Mouse (Mus musculus) CH12.LX (cell line): ENCODE results near the gene Ralb. TPM values are rescaled to one million over a fixed set of nuclear protein-coding genes. Genes with fewer than 3 reads are reported as not detected.

ENCODE experiments used
- DNase-seq: peaks from one replicate; pipeline ENCODE4 v3.0.0-alpha.2; 2013; ENCODE audit errors: extremely low read depth
- H3K27ac ChIP-seq: 2 replicates; pipeline ENCODE4 v1.5.1; 2012; ENCODE audit warnings: low read depth, mild to moderate bottlenecking, control low read depth, moderate library complexity; ENCODE audit not compliant: insufficient read depth
- H3K27me3 ChIP-seq: replicated peaks from 2 replicates; pipeline ENCODE3; 2012; ENCODE audit warnings: inconsistent platforms
- H3K36me3 ChIP-seq, 2 experiments: replicated peaks in 1 of 2; 2 replicates each; pipeline versions ENCODE3 to v1.6.1; 2012; ENCODE audit warnings: inconsistent platforms in 1 of 2, low read length in 1 of 2, mild to moderate bottlenecking in 1 of 2, mixed read lengths in 1 of 2, moderate library complexity in 1 of 2; ENCODE audit not compliant: control insufficient read depth in 1 of 2, insufficient read depth in 1 of 2
- H3K4me1 ChIP-seq, 2 experiments: 2 replicates each; pipeline ENCODE4 v1.6.1; 2012; ENCODE audit warnings: inconsistent platforms in 1 of 2, moderate library complexity in 1 of 2; ENCODE audit not compliant: insufficient read depth in 2 of 2, control insufficient read depth in 1 of 2
- H3K4me2 ChIP-seq: 2 replicates; pipeline ENCODE4 v1.6.1; 2012; ENCODE audit warnings: low read depth, mild to moderate bottlenecking, control low read depth; ENCODE audit not compliant: poor library complexity, insufficient read depth, severe bottlenecking
- H3K4me3 ChIP-seq, 3 experiments: fragments of 150-350 bp in 1 of 3; sonication (generic) in 1 of 3; replicated peaks in 1 of 3; 2 replicates each; pipeline versions ENCODE3 to v1.5.1; 2011 to 2012; ENCODE audit warnings: low read depth in 2 of 3, low read length in 2 of 3, mild to moderate bottlenecking in 2 of 3, moderate library complexity in 2 of 3, control low read depth in 1 of 3, improper control_type of control experiment in 1 of 3, inconsistent platforms in 1 of 3, mixed read lengths in 1 of 3; ENCODE audit not compliant: poor library complexity in 1 of 3
- H3K79me2 ChIP-seq: replicated peaks from 2 replicates; pipeline ENCODE4 v1.6.1; 2012; ENCODE audit warnings: mild to moderate bottlenecking, moderate library complexity; ENCODE audit not compliant: control insufficient read depth, poor library complexity, insufficient read depth, severe bottlenecking; ENCODE audit errors: extremely low read depth
- H3K9ac ChIP-seq: 2 replicates; pipeline ENCODE4 v1.6.1; 2012; ENCODE audit warnings: low read depth, mild to moderate bottlenecking, control low read depth, moderate library complexity; ENCODE audit not compliant: insufficient read depth
- H3K9me3 ChIP-seq: replicated peaks from 2 replicates; pipeline ENCODE3; 2012; ENCODE audit warnings: low read length, inconsistent platforms, mixed read lengths
- CTCF ChIP-seq, 2 experiments: IDR thresholded peaks in 1 of 2; conservative IDR thresholded peaks in 1 of 2; 2 replicates each; pipeline ENCODE4 v1.5.1; 2011 to 2012; ENCODE audit warnings: low read depth in 2 of 2, low read length in 2 of 2, improper control_type of control experiment in 1 of 2, inconsistent platforms in 1 of 2, mild to moderate bottlenecking in 1 of 2, moderate library complexity in 1 of 2
- E2F4 ChIP-seq: IDR thresholded peaks from 2 replicates; pipeline ENCODE4 v1.6.1; 2011; ENCODE audit warnings: low read depth, low read length, improper control_type of control experiment; ENCODE audit not compliant: insufficient replicate concordance
- IRF4 ChIP-seq: IDR thresholded peaks from 2 replicates; pipeline ENCODE4 v1.6.1; 2014; ENCODE audit warnings: low read depth, mild to moderate bottlenecking, inconsistent platforms, low read length, improper control_type of control experiment
- JUND ChIP-seq: conservative IDR thresholded peaks from 2 replicates; pipeline ENCODE4 v1.6.1; 2011; ENCODE audit warnings: low read depth, low read length, improper control_type of control experiment
- MAFK ChIP-seq: IDR thresholded peaks from 2 replicates; pipeline ENCODE4 v1.6.1; 2011; ENCODE audit warnings: low read length, improper control_type of control experiment; ENCODE audit not compliant: insufficient replicate concordance
- MAX ChIP-seq: IDR thresholded peaks from 2 replicates; pipeline ENCODE4 v1.6.1; 2011; ENCODE audit warnings: low read length, improper control_type of control experiment
- MAZ ChIP-seq: IDR thresholded peaks from 2 replicates; pipeline ENCODE4 v1.6.1; 2012; ENCODE audit warnings: low read depth, mild to moderate bottlenecking, inconsistent platforms, low read length, improper control_type of control experiment, moderate library complexity
- MEF2A ChIP-seq: IDR thresholded peaks from 2 replicates; pipeline ENCODE4 v1.6.1; 2014; ENCODE audit warnings: low read depth, mild to moderate bottlenecking, inconsistent platforms, low read length, improper control_type of control experiment, borderline replicate concordance
- MXI1 ChIP-seq: IDR thresholded peaks from 2 replicates; pipeline ENCODE4 v1.6.1; 2011; ENCODE audit warnings: mild to moderate bottlenecking, low read depth, low read length, improper control_type of control experiment
- MYC ChIP-seq: IDR thresholded peaks from 2 replicates; pipeline ENCODE4 v1.6.1; 2011; ENCODE audit warnings: low read depth, mild to moderate bottlenecking, improper control_type of control experiment, low read length
- NELFE ChIP-seq: IDR thresholded peaks from 2 replicates; pipeline ENCODE4 v1.6.1; 2011; ENCODE audit warnings: low read depth, low read length, improper control_type of control experiment
- NRF1 ChIP-seq: IDR thresholded peaks from 2 replicates; pipeline ENCODE4 v1.6.1; 2014; ENCODE audit warnings: low read depth, mild to moderate bottlenecking, inconsistent platforms, low read length, improper control_type of control experiment, moderate library complexity
- PAX5 ChIP-seq: IDR thresholded peaks from 2 replicates; pipeline ENCODE4 v1.6.1; 2012; ENCODE audit warnings: low read length, inconsistent platforms, mixed read lengths
- POLR2AphosphoS2 ChIP-seq: IDR thresholded peaks from 2 replicates; pipeline ENCODE4 v1.6.1; 2011; ENCODE audit warnings: low read depth, low read length, improper control_type of control experiment
- RCOR1 ChIP-seq: conservative IDR thresholded peaks from 2 replicates; pipeline ENCODE4 v1.6.1; 2012; ENCODE audit warnings: low read depth, mild to moderate bottlenecking, inconsistent platforms, low read length, improper control_type of control experiment
- SMC3 ChIP-seq: IDR thresholded peaks from 2 replicates; pipeline ENCODE4 v1.6.1; 2011; ENCODE audit warnings: low read depth, low read length, improper control_type of control experiment
- TBP ChIP-seq: conservative IDR thresholded peaks from 2 replicates; pipeline ENCODE4 v1.6.1; 2011; ENCODE audit warnings: low read depth, low read length, improper control_type of control experiment
- UBTF ChIP-seq: IDR thresholded peaks from 2 replicates; pipeline ENCODE4 v1.6.1; 2012; ENCODE audit warnings: low read depth, mild to moderate bottlenecking, inconsistent platforms, low read length, improper control_type of control experiment, moderate library complexity
- USF2 ChIP-seq: conservative IDR thresholded peaks from 2 replicates; pipeline ENCODE4 v1.6.1; 2011; ENCODE audit warnings: low read depth, low read length, improper control_type of control experiment
- ZC3H11A ChIP-seq: IDR thresholded peaks from 2 replicates; pipeline ENCODE4 v1.6.1; 2012; ENCODE audit warnings: low read depth, mild to moderate bottlenecking, inconsistent platforms, low read length, improper control_type of control experiment
- ZMIZ1 ChIP-seq: IDR thresholded peaks from 2 replicates; pipeline ENCODE4 v1.6.1; 2012; ENCODE audit warnings: low read depth, mild to moderate bottlenecking, inconsistent platforms, low read length, improper control_type of control experiment
- dilution Hi-C: fragments of 300-500 bp; cut with MboI; formaldehyde crosslinking; loops from 2 replicates; pipeline ENCODE4 v1.14.3; 2020; ENCODE audit warnings: low sequenced_read_pairs; ENCODE audit not compliant: extremely low pct_unique_long_range_greater_than_20kb, extremely low pct_ligation_motif_present
- in situ Hi-C: fragments of 300-500 bp; cut with MboI; formaldehyde crosslinking; loops from 3 replicates; pipeline ENCODE4 v1.14.3; 2019; ENCODE audit warnings: low sequenced_read_pairs, low pct_ligation_motif_present, low pct_unique_long_range_greater_than_20kb, mixed read lengths
- polyA plus RNA-seq: library from polyadenylated mRNA; unstranded; fragments of >175 nt; gene quantifications from 2 replicates; pipeline ENCODE4 v1.2.1, GENCODE M21; 2012; ENCODE audit warnings: low read depth; ENCODE audit not compliant: insufficient read length
- total RNA-seq, 2 experiments: library from RNA; depleted of rRNA; stranded (reverse); fragments of 300-350 nt in 1 of 2; fragments of >200 nt in 1 of 2; gene quantifications; 2 replicates each; pipeline ENCODE4 v1.2.3; 2012 to 2014

The Ralb gene
- total and polyA plus RNA-seq, 3 experiments = 18.2 to 28.7 (median 22.9) TPM

- Histone ChIP-seq H3K9ac (no peak overlapping the region), H3K9me3 (peaks cover 4% of the 10 kb centered on the region), H3K4me1 (peaks cover 6 to 22% of the 10 kb centered on the region in 2 experiments; a peak in 3 of 4 replicates), H3K27ac (no peak overlapping the region), H3K79me2 (no peaks in the 10 kb centered on the region), H3K27me3 (peaks cover 28% of the 10 kb centered on the region), H3K36me3 (peaks cover 0 to 4% of the 10 kb centered on the region in 2 experiments), H3K4me2 (no peak overlapping the region), H3K4me3 (no peak overlapping the region)
- dilution Hi-C loops = no loop called here
- no peak for DNase-seq
- TF ChIP-seq SMC3 = no peak
- TF ChIP-seq USF2 = no peak
- no peak for TF ChIP-seq JUND
- no peak for TF ChIP-seq NELFE
- TF ChIP-seq CTCF (conservative IDR thresholded peaks at IDR 0.05 in 1 of 2, IDR thresholded peaks at IDR 0.05 in 1 of 2; ENCODE audit: low read depth in 2 of 2, low read length in 2 of 2) = no peak
- in situ Hi-C loops = no loop called here
Observed at GRCm38 (mm10) chr1:119505951-119506350, 1.4 kb upstream of the Ralb start.

GRCm38 (mm10) chr1:119503808-119504207, 786 bp downstream of the Ralb start:
- peak overlapping the region; percentile 53 for H3K9ac ChIP-seq
- H3K79me2 ChIP-seq = no peaks in the 10 kb centered on the region
- peak overlapping the region; percentile 69 for H3K4me2 ChIP-seq
- DNase-seq = peak; percentile 4
- no peak overlapping the region for H3K27ac ChIP-seq
- peaks cover 4% of the 10 kb centered on the region for H3K9me3 ChIP-seq
- dilution Hi-C loops = no loop called here
- peak overlapping the region; percentile 73 to 77 (median 75) for H3K4me3 ChIP-seq
- no peak for TF ChIP-seq TBP
- TF ChIP-seq MAFK = no peak
- TF ChIP-seq UBTF = no peak
- TF ChIP-seq MEF2A = no peak
- no peak for TF ChIP-seq POLR2AphosphoS2
- no peak for TF ChIP-seq RCOR1
- no peak for TF ChIP-seq NRF1
- TF ChIP-seq MAX = no peak
- no peak for TF ChIP-seq MAZ
- TF ChIP-seq PAX5 = no peak
- no peak for TF ChIP-seq ZMIZ1
- TF ChIP-seq IRF4 = no peak
- no peak for TF ChIP-seq MYC
- TF ChIP-seq ZC3H11A = no peak
- TF ChIP-seq E2F4 = no peak
- no peak for TF ChIP-seq USF2
- TF ChIP-seq MXI1 = no peak
- in situ Hi-C loops = no loop called here
- peaks cover 0 to 14% of the 10 kb centered on the region in 2 experiments for H3K36me3 ChIP-seq
- peaks cover 6 to 25% of the 10 kb centered on the region in 2 experiments; a peak in 3 of 4 replicates for H3K4me1 ChIP-seq
- peaks cover 22% of the 10 kb centered on the region for H3K27me3 ChIP-seq
